Mouse (Mus musculus) bone marrow, adult 2 months (tissue): ENCODE data around the gene Pdcl3.

ENCODE experiments used
- CTCF ChIP-seq: fragments of 200-500 bp; IDR thresholded peaks from 2 replicates; pipeline ENCODE4 v1.5.1; 2011; ENCODE audit warnings: low read length, control low read depth; ENCODE audit not compliant: control insufficient read depth, insufficient read depth
- POLR2A ChIP-seq: fragments of 200-500 bp; IDR thresholded peaks from 2 replicates; pipeline ENCODE4 v1.6.1; 2011; ENCODE audit warnings: low read depth, mild to moderate bottlenecking, control low read depth, low read length, borderline replicate concordance; ENCODE audit not compliant: control insufficient read depth

GRCm38 (mm10) chr1:39013843-39014242 lies 28.4 kb downstream of the Pdcl3 start:
- TF ChIP-seq POLR2A: no peak
- TF ChIP-seq CTCF: no peak
